Mouse (Mus musculus) lung, postnatal 36 days (tissue): Measurements from ENCODE around the gene Idh3b.

Experiments used
- DNase-seq: peaks from one replicate; pipeline ENCODE4 v3.0.0; 2022; ENCODE audit warnings: mixed read lengths

The Idh3b gene

GRCm38 (mm10) chr2:130283854-130284654 lies at the start of gene Idh3b:
Idh3b (minus strand) TSS chr2:130284547.
- DNase-seq, result peak; percentile 93

GRCm38 (mm10) chr2:130329502-130329901 lies 45.2 kb upstream of the Idh3b start:
- no peak for DNase-seq

GRCm38 (mm10) chr2:130327057-130327456 lies 42.7 kb upstream of the Idh3b start:
- DNase-seq, result no peak

GRCm38 (mm10) chr2:130303014-130303413 lies 18.7 kb upstream of the Idh3b start:
- no peak for DNase-seq

GRCm38 (mm10) chr2:130297580-130297979 lies 13.2 kb upstream of the Idh3b start:
- DNase-seq, result no peak

GRCm38 (mm10) chr2:130296134-130296745 lies 11.9 kb upstream of the Idh3b start:
- DNase-seq, result no peak

- DNase-seq, result peak; percentile 33
These were observed 11.2 kb upstream of the Idh3b start for GRCm38 (mm10) chr2:130295331-130296133.

- peak; percentile 39 for DNase-seq
These were observed 10.6 kb upstream of the Idh3b start, which contains the start of gene Ebf4 for GRCm38 (mm10) chr2:130294936-130295277. Ebf4 (plus strand) TSS chr2:130295169.

- DNase-seq, result no peak
These were observed 10.0 kb upstream of the Idh3b start for GRCm38 (mm10) chr2:130294218-130294935.

- no peak for DNase-seq
These were observed 9.1 kb upstream of the Idh3b start for GRCm38 (mm10) chr2:130293486-130293885.

- DNase-seq, result no peak
These were observed 8.7 kb upstream of the Idh3b start for GRCm38 (mm10) chr2:130293009-130293408.

GRCm38 (mm10) chr2:130291434-130291833 lies 7.1 kb upstream of the Idh3b start:
- DNase-seq, result peak; percentile 88

- DNase-seq, result no peak
These were observed 4.7 kb upstream of the Idh3b start for GRCm38 (mm10) chr2:130289086-130289485.

- DNase-seq, result no peak
These were observed 3.5 kb downstream of the Idh3b start for GRCm38 (mm10) chr2:130280818-130281217.

GRCm38 (mm10) chr2:130280224-130280623 lies 4.1 kb downstream of the Idh3b start:
- DNase-seq, result no peak

- DNase-seq, result no peak
These were observed 4.7 kb downstream of the Idh3b start for GRCm38 (mm10) chr2:130279600-130280091.

- peak; percentile 65 for DNase-seq
These were observed 8.7 kb downstream of the Idh3b start for GRCm38 (mm10) chr2:130275649-130276048.

GRCm38 (mm10) chr2:130274862-130275261 lies 9.5 kb downstream of the Idh3b start:
- DNase-seq, result no peak

- peak; percentile 99 for DNase-seq
These were observed 10.0 kb downstream of the Idh3b start, which contains the start of gene Nop56 for GRCm38 (mm10) chr2:130274149-130274861. Nop56 (plus strand) TSS chr2:130274430.

- DNase-seq, result peak; percentile 25
These were observed 10.6 kb downstream of the Idh3b start for GRCm38 (mm10) chr2:130273732-130274131.

GRCm38 (mm10) chr2:130268074-130268473 lies 16.3 kb downstream of the Idh3b start:
- DNase-seq, result no peak

GRCm38 (mm10) chr2:130265520-130265919 lies 18.8 kb downstream of the Idh3b start:
- no peak for DNase-seq
